Mouse (Mus musculus): ENCODE results near the gene Pcif1.

DNA sequence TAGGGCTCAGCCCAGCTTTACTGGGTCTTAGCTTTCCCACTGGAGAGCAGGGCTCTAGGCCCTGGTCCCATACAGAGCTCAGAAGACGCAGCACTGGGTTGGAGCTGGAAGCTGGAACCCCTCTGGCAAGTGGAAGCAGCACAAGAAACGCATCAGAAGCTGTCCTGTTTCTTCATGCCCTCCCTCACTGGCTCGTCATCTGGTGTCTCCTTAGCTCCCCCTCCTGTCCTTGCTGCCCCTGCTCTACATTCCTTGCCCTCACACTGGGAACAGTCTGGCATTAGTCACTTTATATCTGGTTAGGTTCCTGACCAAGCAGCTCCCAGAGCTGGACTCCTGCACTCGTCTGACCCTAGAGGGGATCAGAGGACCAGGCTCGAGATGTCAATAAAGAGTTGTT, 14.9 kb downstream of the Pcif1 start:
- TF ChIP-seq CTCF (IDR thresholded peaks at IDR 0.05; ENCODE audit: borderline replicate concordance, control insufficient read depth, extremely low read depth, insufficient read depth, low read length, poor library complexity) (no peak), POLR2A (IDR thresholded peaks at IDR 0.05; ENCODE audit: control insufficient read depth, extremely low read depth, insufficient read depth, low read length, poor library complexity) (no peak)
